Mouse (Mus musculus) intestine, embryonic 16.5 days (tissue): Measurements from ENCODE around the gene Esyt3. TPM values are rescaled to one million over a fixed set of nuclear protein-coding genes. Genes with fewer than 3 reads are reported as not detected.

ENCODE experiments used
- ATAC-seq: fragments of 200-750 bp; cut with Nextera tagmentation; 2 replicates; pipeline ENCODE4 v1.8.0; 2017; ENCODE audit warnings: moderate TSS enrichment, moderate library complexity
- H3K27ac ChIP-seq: fragments of 300-500 bp; sonication (generic); 2 replicates; pipeline ENCODE4 v1.5.1; 2014; ENCODE audit warnings: mild to moderate bottlenecking, low read length
- H3K27me3 ChIP-seq: fragments of 300-500 bp; sonication (generic); replicated peaks from 2 replicates; pipeline ENCODE4 v1.6.1; 2014; ENCODE audit warnings: low read length, control low read depth, mixed read lengths; ENCODE audit not compliant: control insufficient read depth, insufficient read depth
- H3K36me3 ChIP-seq: fragments of 300-500 bp; sonication (generic); 2 replicates; pipeline ENCODE4 v1.6.1; 2014; ENCODE audit warnings: low read length, control low read depth; ENCODE audit not compliant: control insufficient read depth, insufficient read depth
- H3K4me1 ChIP-seq: fragments of 300-500 bp; sonication (generic); 2 replicates; pipeline ENCODE4 v1.6.1; 2014; ENCODE audit warnings: low read length, control low read depth, mixed read lengths; ENCODE audit not compliant: control insufficient read depth, insufficient read depth
- H3K4me2 ChIP-seq: fragments of 300-500 bp; sonication (generic); 2 replicates; pipeline ENCODE4 v1.6.1; 2014; ENCODE audit warnings: low read depth, low read length, control low read depth
- H3K4me3 ChIP-seq: fragments of 300-500 bp; sonication (generic); 2 replicates; pipeline ENCODE4 v1.5.1; 2014; ENCODE audit warnings: mild to moderate bottlenecking, low read length
- H3K9ac ChIP-seq: fragments of 300-500 bp; sonication (generic); 2 replicates; pipeline ENCODE4 v1.6.1; 2014; ENCODE audit warnings: low read depth, low read length
- H3K9me3 ChIP-seq: fragments of 300-500 bp; sonication (generic); 2 replicates; pipeline ENCODE4 v1.6.1; 2016; ENCODE audit warnings: low read length, control low read depth; ENCODE audit not compliant: control insufficient read depth
- WGBS: fragments of 180-500 bp; shearing (Covaris S2); extraction: QIAGEN DNeasy Blood & Tissue Kit; methylation state at CpG from one replicate; pipeline ENCODE4 v1.1.7; 2014; 5-methylcytosine and 5-hydroxymethylcytosine counted together
- polyA plus RNA-seq: library from polyadenylated mRNA; unstranded; fragments of >200 nt; fragmentation: Nextera tagmentation; extraction: Ambion mirVana; gene quantifications from 2 replicates; pipeline ENCODE4 v1.2.1, GENCODE M21; 2015

Gene Esyt3
- polyA plus RNA-seq, 1 experiment from 2014 or later = 0.40 TPM

GRCm38 (mm10) chr9:99389506-99389905 is 31.1 kb upstream of the Esyt3 start:
- H3K4me3 ChIP-seq = no peak overlapping the region
- H3K27ac ChIP-seq = no peak overlapping the region
- no peaks in the 10 kb centered on the region for H3K36me3 ChIP-seq
- 77% methylated on average over 8 of the region's 8 CpGs for WGBS
- no peak for ATAC-seq
- no peak overlapping the region for H3K4me2 ChIP-seq
- no peaks in the 10 kb centered on the region; the same call in 1 of the 2 replicates for H3K4me1 ChIP-seq
- no peak overlapping the region for H3K9ac ChIP-seq
- no peaks in the 10 kb centered on the region for H3K27me3 ChIP-seq
- H3K9me3 ChIP-seq = no peaks in the 10 kb centered on the region

GRCm38 (mm10) chr9:99388856-99389255 is 30.5 kb upstream of the Esyt3 start:
- Histone ChIP-seq H3K4me3 (no peak overlapping the region), H3K9me3 (no peaks in the 10 kb centered on the region), H3K27ac (no peak overlapping the region), H3K36me3 (no peaks in the 10 kb centered on the region), H3K9ac (no peak overlapping the region), H3K27me3 (no peaks in the 10 kb centered on the region), H3K4me2 (no peak overlapping the region), H3K4me1 (no peaks in the 10 kb centered on the region; the same call in 1 of the 2 replicates)
- WGBS = 85% methylated on average over 9 of the region's 9 CpGs
- ATAC-seq = no peak

GRCm38 (mm10) chr9:99388078-99388477 is 29.7 kb upstream of the Esyt3 start:
- H3K9me3 ChIP-seq = no peaks in the 10 kb centered on the region
- H3K36me3 ChIP-seq = no peaks in the 10 kb centered on the region
- H3K27ac ChIP-seq = no peak overlapping the region
- no peak overlapping the region for H3K4me3 ChIP-seq
- no peaks in the 10 kb centered on the region for H3K27me3 ChIP-seq
- H3K4me1 ChIP-seq = no peaks in the 10 kb centered on the region; the same call in 1 of the 2 replicates
- H3K4me2 ChIP-seq = no peak overlapping the region
- ATAC-seq = no peak
- H3K9ac ChIP-seq = no peak overlapping the region
- WGBS = 77% methylated on average over 5 of the region's 5 CpGs

GRCm38 (mm10) chr9:99382556-99382955 is 24.2 kb upstream of the Esyt3 start:
- Histone ChIP-seq H3K4me2 (no peak overlapping the region), H3K9me3 (no peaks in the 10 kb centered on the region), H3K9ac (no peak overlapping the region), H3K27ac (no peak overlapping the region), H3K4me3 (no peak overlapping the region), H3K36me3 (no peaks in the 10 kb centered on the region), H3K4me1 (no peaks in the 10 kb centered on the region; the same call in 1 of the 2 replicates), H3K27me3 (no peaks in the 10 kb centered on the region)
- no peak for ATAC-seq
- WGBS = 68% methylated on average over 9 of the region's 9 CpGs

GRCm38 (mm10) chr9:99379194-99379593 is 20.8 kb upstream of the Esyt3 start:
- no peaks in the 10 kb centered on the region for H3K4me1 ChIP-seq
- no peak overlapping the region for H3K4me3 ChIP-seq
- no peak overlapping the region for H3K27ac ChIP-seq
- no peaks in the 10 kb centered on the region for H3K27me3 ChIP-seq
- no peaks in the 10 kb centered on the region for H3K36me3 ChIP-seq
- H3K4me2 ChIP-seq = no peak overlapping the region
- WGBS = 65% methylated on average over 5 of the region's 5 CpGs
- no peak overlapping the region for H3K9ac ChIP-seq
- H3K9me3 ChIP-seq = no peaks in the 10 kb centered on the region
- no peak for ATAC-seq

GRCm38 (mm10) chr9:99376591-99377418 is 18.4 kb upstream of the Esyt3 start:
- Histone ChIP-seq H3K4me2 (no peak overlapping the region), H3K9ac (no peak overlapping the region), H3K4me3 (no peak overlapping the region), H3K4me1 (no peaks in the 10 kb centered on the region), H3K27me3 (no peaks in the 10 kb centered on the region), H3K27ac (no peak overlapping the region), H3K9me3 (no peaks in the 10 kb centered on the region), H3K36me3 (no peaks in the 10 kb centered on the region)
- WGBS = 10% methylated on average over 14 of the region's 14 CpGs
- no peak for ATAC-seq

GRCm38 (mm10) chr9:99368431-99368830 is 10.1 kb upstream of the Esyt3 start:
- H3K4me2 ChIP-seq = no peak overlapping the region
- no peaks in the 10 kb centered on the region for H3K27me3 ChIP-seq
- no peak overlapping the region for H3K27ac ChIP-seq
- no peak for ATAC-seq
- no peaks in the 10 kb centered on the region for H3K36me3 ChIP-seq
- H3K9me3 ChIP-seq = no peaks in the 10 kb centered on the region
- WGBS = 73% methylated on average over 7 of the region's 7 CpGs
- H3K4me1 ChIP-seq = no peaks in the 10 kb centered on the region
- no peak overlapping the region for H3K4me3 ChIP-seq
- H3K9ac ChIP-seq = no peak overlapping the region

GRCm38 (mm10) chr9:99365906-99366305 is 7.5 kb upstream of the Esyt3 start:
- Histone ChIP-seq H3K36me3 (no peaks in the 10 kb centered on the region), H3K27me3 (no peaks in the 10 kb centered on the region), H3K9me3 (no peaks in the 10 kb centered on the region), H3K4me3 (no peak overlapping the region), H3K4me2 (no peak overlapping the region), H3K27ac (no peak overlapping the region), H3K9ac (no peak overlapping the region), H3K4me1 (no peaks in the 10 kb centered on the region)
- 56% methylated on average over 3 of the region's 3 CpGs for WGBS
- ATAC-seq = no peak

- WGBS = 62% methylated on average over 8 of the region's 8 CpGs
Observed at GRCm38 (mm10) chr9:99363076-99363475, 4.7 kb upstream of the Esyt3 start.

More at GRCm38 (mm10) chr9:99363076-99363475, 4.7 kb upstream of the Esyt3 start:
- no peak for ATAC-seq
- Histone ChIP-seq H3K4me2 (no peak overlapping the region), H3K4me1 (no peaks in the 10 kb centered on the region), H3K9me3 (no peaks in the 10 kb centered on the region), H3K27ac (no peak overlapping the region), H3K36me3 (no peaks in the 10 kb centered on the region), H3K9ac (no peak overlapping the region), H3K27me3 (peaks cover 10% of the 10 kb centered on the region), H3K4me3 (no peak overlapping the region)
